Mouse (Mus musculus) lung, postnatal 4 days (tissue): ENCODE measurements around the gene Adap2.
"Not testable (repeated sequence)": the region's sequence is repeated elsewhere in the genome, so short reads cannot be mapped to it uniquely, and the experiment has no call there.

Experiments used
- DNase-seq, 2 experiments: peaks; one replicate each; pipeline ENCODE4 v3.0.0; 2021

Gene Adap2

GRCm38 (mm10) chr11:80163362-80164116, 9.6 kb downstream of the Adap2 start:
- no peak for DNase-seq

- DNase-seq: no peak
These were observed 10.3 kb downstream of the Adap2 start for GRCm38 (mm10) chr11:80164224-80164623.

- no peak for DNase-seq
These were observed 14.2 kb downstream of the Adap2 start for GRCm38 (mm10) chr11:80168121-80168520.

GRCm38 (mm10) chr11:80168611-80169249, 14.8 kb downstream of the Adap2 start:
- peak in 1 of 2 experiments; percentile 31 for DNase-seq

GRCm38 (mm10) chr11:80169629-80170028, 15.7 kb downstream of the Adap2 start:
- DNase-seq: no peak

- no peak for DNase-seq
These were observed 16.4 kb downstream of the Adap2 start for GRCm38 (mm10) chr11:80170351-80170750.

- DNase-seq: no peak
These were observed 18.0 kb downstream of the Adap2 start for GRCm38 (mm10) chr11:80171884-80172283.

- DNase-seq: no peak
These were observed 20.2 kb downstream of the Adap2 start for GRCm38 (mm10) chr11:80173963-80174670.

GRCm38 (mm10) chr11:80176911-80177895, 23.3 kb downstream of the Adap2 start:
- no peak for DNase-seq

GRCm38 (mm10) chr11:80178316-80178715, 24.4 kb downstream of the Adap2 start:
- DNase-seq: no peak

GRCm38 (mm10) chr11:80181021-80181749, 27.3 kb downstream of the Adap2 start:
- no peak for DNase-seq

GRCm38 (mm10) chr11:80183054-80183704, 29.3 kb downstream of the Adap2 start:
- not testable (repeated sequence) for DNase-seq

GRCm38 (mm10) chr11:80183705-80184255, 29.9 kb downstream of the Adap2 start, which contains the start of gene Rnf135:
Gene Rnf135, plus strand, starts transcription at chr11:80183851.
- peak; percentile 94 for DNase-seq

- no peak for DNase-seq
These were observed 30.7 kb downstream of the Adap2 start for GRCm38 (mm10) chr11:80184531-80185071.

GRCm38 (mm10) chr11:80185441-80185976, 31.6 kb downstream of the Adap2 start:
- DNase-seq: not testable (repeated sequence)

GRCm38 (mm10) chr11:80190280-80190679, 36.4 kb downstream of the Adap2 start:
- no peak for DNase-seq

GRCm38 (mm10) chr11:80193827-80194226, 39.9 kb downstream of the Adap2 start:
- DNase-seq: no peak

GRCm38 (mm10) chr11:80196351-80196750, 42.4 kb downstream of the Adap2 start:
- DNase-seq: no peak

- no peak for DNase-seq
These were observed 45.4 kb downstream of the Adap2 start for GRCm38 (mm10) chr11:80199316-80199715.

GRCm38 (mm10) chr11:80199773-80200172, 45.9 kb downstream of the Adap2 start:
- DNase-seq: no peak
